Mouse (Mus musculus) small intestine, adult 2 months (tissue): ENCODE results near the gene Ddx55.
A peak's percentile ranks its signal among the peaks of the same experiment; 100 is the strongest.

ENCODE experiments used
- CTCF ChIP-seq: fragments of 200-500 bp; IDR thresholded peaks from 2 replicates; pipeline ENCODE4 v1.5.1; 2012; ENCODE audit warnings: low read depth, mild to moderate bottlenecking, control low read depth, inconsistent platforms, low read length, moderate library complexity, mixed read lengths; ENCODE audit not compliant: insufficient replicate concordance, insufficient read length; ENCODE audit errors: extremely low read depth
- POLR2A ChIP-seq: fragments of 200-500 bp; IDR thresholded peaks from 2 replicates; pipeline ENCODE4 v1.6.1; 2012; ENCODE audit warnings: low read depth, mild to moderate bottlenecking, control low read depth, inconsistent platforms, low read length, moderate library complexity

DNA sequence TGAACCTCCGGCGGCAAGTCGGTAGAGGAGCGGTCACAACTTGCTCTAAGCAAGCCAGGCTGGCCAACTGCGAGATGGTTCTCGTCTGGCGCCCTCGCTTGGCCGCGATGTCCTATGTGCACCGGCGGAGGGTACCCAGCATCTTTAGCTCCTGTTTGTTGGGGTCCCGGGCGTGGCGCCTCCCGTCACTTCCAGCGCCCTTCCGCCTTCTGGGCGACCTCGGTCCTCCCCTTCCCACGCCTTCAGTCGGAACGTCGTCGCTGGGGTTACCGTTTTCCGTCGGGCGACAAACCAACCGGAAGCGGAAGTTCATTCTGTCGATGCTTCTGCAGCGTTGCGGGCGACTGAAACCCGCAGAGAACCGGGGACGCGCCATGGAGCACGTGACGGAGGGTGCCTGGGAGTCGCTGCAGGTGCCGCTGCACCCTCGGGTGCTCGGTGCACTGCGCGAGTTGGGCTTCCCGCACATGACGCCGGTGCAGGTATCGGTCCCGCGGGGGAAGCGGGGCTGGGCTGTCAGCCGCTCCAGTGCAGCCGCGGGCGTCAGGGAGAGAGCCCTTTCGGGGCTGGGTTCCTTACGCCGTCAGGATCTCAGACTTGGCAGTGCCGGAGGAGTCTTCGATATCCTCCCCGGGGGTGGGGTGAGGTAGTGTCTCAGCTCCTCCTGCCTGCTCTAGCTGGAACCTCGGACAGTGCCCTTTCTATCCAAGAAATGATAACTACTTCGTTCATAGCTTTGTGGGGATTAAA lies at the start of gene Ddx55:
- TF ChIP-seq POLR2A (peak; percentile 87), CTCF (no peak)
